Mouse (Mus musculus) C3H10T1/2 (cell line): ENCODE measurements around the gene Gm20838. TPM values are rescaled to one million over a fixed set of nuclear protein-coding genes. Genes with fewer than 3 reads are reported as not detected.

ENCODE experiments used
- polyA plus RNA-seq, 2 experiments: library from polyadenylated mRNA; unstranded; fragments of >200 nt; fragmentation: generic; extraction: Trizol; gene quantifications; one replicate each; pipeline ENCODE4 v1.2.1; 2012; ENCODE audit warnings: missing spikeins in 2 of 2

The Gm20838 gene
- polyA plus RNA-seq = not detected

DNA sequence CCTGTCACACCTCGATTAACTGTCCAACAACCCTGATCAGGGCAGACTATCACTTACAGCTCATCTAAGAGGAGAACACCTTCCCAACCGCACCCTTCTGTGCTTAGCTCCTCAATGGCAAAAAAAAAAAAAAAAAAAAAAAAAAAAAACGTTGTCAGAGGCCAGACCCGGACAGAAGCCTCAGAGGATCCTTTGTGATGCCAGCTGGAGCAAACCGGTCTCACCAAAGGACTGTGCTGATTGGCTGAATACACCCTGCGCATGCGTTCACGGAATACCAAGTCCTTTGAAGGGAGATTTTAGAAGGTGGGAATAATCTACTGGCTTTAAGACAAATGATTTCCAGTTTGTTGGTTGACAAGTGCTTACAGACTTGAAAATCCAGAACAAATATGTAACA lies at the start of gene Gm20838:
Gene Gm20838 (minus strand): TSS at position 101 of the 400 bp plus-strand sequence.

